In genomic region chr11:63977741-63978140, GRCm38 (mm10) we compare ENCODE assay signal across 20 mouse cellular contexts.
"Had no signal": no experiment of that assay in that cellular context is flagged by ENCODE, and none has a peak within 500 bp of the region (broad histone marks: within the 10 kb centered on the region; RNA-seq: fewer than 3 reads in every experiment).

No protein-coding gene starts in this region.

- H3K9ac ChIP-seq: kidney, embryonic 15.5 days; liver, embryonic 14.5 days; lung, embryonic 15.5 days; neural tube, embryonic 12.5 days; neural tube, embryonic 15.5 days had no signal

- H3K4me1 ChIP-seq: lung, embryonic 15.5 days; neural tube, embryonic 12.5 days had no signal

- H3K9me3 ChIP-seq: kidney, embryonic 15.5 days; lung, embryonic 15.5 days; megakaryocyte, embryonic 14.5 days; neural tube, embryonic 12.5 days; neural tube, embryonic 15.5 days had no signal

- H3K4me3 ChIP-seq: kidney, embryonic 15.5 days; left cerebral cortex, adult 2 months; lung, embryonic 15.5 days; megakaryocyte, embryonic 14.5 days; neural tube, embryonic 12.5 days; neural tube, embryonic 15.5 days had no signal

- H3K27ac ChIP-seq: kidney, embryonic 15.5 days; left cerebral cortex, adult 2 months; liver, embryonic 14.5 days; lung, embryonic 15.5 days; neural tube, embryonic 12.5 days; neural tube, embryonic 15.5 days had no signal

- DNase-seq: kidney, postnatal 10 days; kidney, postnatal 36 days; layer of hippocampus, postnatal 36 days; lung, adult 18-20 months; lung, postnatal 10 days; lung, postnatal 36 days; midbrain, embryonic 14.5 days; right cerebral cortex, adult 18-20 months; right cerebral cortex, postnatal 14 days; right cerebral cortex, postnatal 4 days; thymus, adult 18-20 months; thymus, postnatal 36 days had no signal

- H3K36me3 ChIP-seq: lung, embryonic 15.5 days; neural tube, embryonic 12.5 days; neural tube, embryonic 15.5 days had no signal

- H3K27me3 ChIP-seq: kidney, embryonic 15.5 days; lung, embryonic 15.5 days; megakaryocyte, embryonic 14.5 days; neural tube, embryonic 12.5 days; neural tube, embryonic 15.5 days had no signal

- H3K4me2 ChIP-seq: kidney, embryonic 15.5 days; lung, embryonic 15.5 days; midbrain, embryonic 11.5 days; neural tube, embryonic 12.5 days; neural tube, embryonic 15.5 days had no signal
